Mouse (Mus musculus): Measurements from ENCODE around the gene Appl1.

DNA sequence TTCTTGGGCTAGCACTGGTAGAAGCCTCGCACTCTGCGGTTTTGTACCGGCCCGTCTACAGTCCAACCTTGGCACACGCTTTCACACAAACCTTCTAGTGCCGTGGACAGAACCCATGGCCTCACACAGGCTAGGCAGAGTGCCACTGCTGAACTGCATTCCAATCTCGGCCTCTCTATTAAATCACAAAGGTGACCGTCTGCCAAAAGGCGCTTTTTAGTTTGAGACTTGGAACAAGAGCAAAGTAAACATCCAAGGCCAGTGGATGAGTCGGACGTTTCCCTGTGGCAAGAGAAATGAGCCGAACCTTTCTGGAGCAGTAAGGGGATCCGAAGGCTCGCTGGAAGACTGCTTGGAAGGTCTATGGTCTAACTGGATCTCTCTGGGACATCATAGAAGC, 48.8 kb upstream of the Appl1 start:
- TF ChIP-seq TAL1 (IDR thresholded peaks at IDR 0.05; ENCODE audit: low read length) (no peak), GATA1 (IDR thresholded peaks at IDR 0.05; ENCODE audit: low read length) (no peak)

Measured in erythroblast, embryonic 14.5 days (primary cell).